Mouse (Mus musculus) T-cell, adult 66 days (primary cell): ENCODE data around the gene Rab3gap1. TPM values are rescaled to one million over a fixed set of nuclear protein-coding genes. Genes with fewer than 3 reads are reported as not detected.

ENCODE experiments used
- total RNA-seq, 2 experiments: library from RNA; stranded (reverse); gene quantifications; 3 replicates in 1 of 2; 4 replicates in 1 of 2; pipeline ENCODE4 v1.2.4; 2023

Rab3gap1 gene
- 10 to 100 TPM; 66.3 to 71.5 TPM for total RNA-seq

GRCm38 (mm10) chr1:127868300-127869261 lies at the start of gene Rab3gap1:
Rab3gap1 (plus strand) TSS chr1:127868773.

GRCm38 (mm10) chr1:127854486-127855222 lies 13.9 kb upstream of the Rab3gap1 start, which contains the start of gene Map3k19:
Map3k19 (minus strand) TSS chr1:127855031.

Other genes starting within 250 kb of the Rab3gap1 start
- gene Tmem163, start 189.2 kb upstream of the Rab3gap1 start, total RNA-seq = 1 to 10 TPM in 1 of 2 experiments, not detected in 1; 1.1 TPM
- not detected for gene Acmsd, start 139.4 kb upstream of the Rab3gap1 start, total RNA-seq
- gene Ccnt2, start 94.6 kb upstream of the Rab3gap1 start, total RNA-seq = 10 to 100 TPM; 90.2 to 95.9 TPM
- gene Map3k19, start 13.7 kb upstream of the Rab3gap1 start, total RNA-seq = under 1 TPM; 0.15 to 0.47 TPM
- 1 to 10 TPM; 6.5 to 9.5 TPM for gene Zranb3, start 234.3 kb downstream of the Rab3gap1 start, total RNA-seq
- gene R3hdm1, start 234.5 kb downstream of the Rab3gap1 start, total RNA-seq = 100 to 1,000 TPM; 130 to 136 TPM